Comparison of ENCODE assay signal across 8 mouse cellular contexts in the genomic region with DNA sequence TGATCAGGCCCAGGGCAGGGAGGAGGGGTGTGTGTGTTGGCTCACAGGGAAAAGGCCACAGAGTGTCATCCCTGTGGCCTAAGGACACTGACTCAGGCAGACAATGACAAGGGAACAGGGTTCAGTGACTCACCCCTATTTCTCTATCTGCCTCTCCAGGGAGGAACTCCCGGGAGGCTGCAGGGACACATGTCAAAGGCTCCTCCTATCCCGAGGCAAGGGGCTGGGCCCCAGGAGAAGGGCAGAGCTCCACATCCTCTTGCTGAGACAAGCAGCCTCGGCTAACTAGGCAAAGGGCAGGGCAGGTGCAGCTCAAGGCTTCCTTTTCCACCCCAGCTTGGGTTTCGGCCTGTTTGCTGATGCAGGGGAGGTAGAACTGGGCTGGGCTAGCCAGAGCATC. TPM values are rescaled to one million over a fixed set of nuclear protein-coding genes. Genes with fewer than 3 reads are reported as not detected.
DNase-seq lines count a peak whose midpoint lies in the region; ATAC-seq lines count a peak whose summit lies in the region.

No protein-coding gene starts in this region.

- H3K4me3 ChIP-seq in hindbrain, embryonic 11.5 days (ENCODE audit: low read depth, low read length), result no peak overlapping the region
- H3K4me3 ChIP-seq in hindbrain, embryonic 14.5 days (replicated peaks; ENCODE audit: low read length), result no peak overlapping the region
- no peak overlapping the region for H3K4me3 ChIP-seq in intestine, embryonic 14.5 days (ENCODE audit: low read depth, low read length)
- no peak overlapping the region for H3K4me3 ChIP-seq in forebrain, embryonic 16.5 days (replicated peaks; ENCODE audit: low read length)

- H3K27ac ChIP-seq in hindbrain, embryonic 11.5 days (ENCODE audit: low read depth, low read length), result no peak overlapping the region
- no peak overlapping the region for H3K27ac ChIP-seq in hindbrain, embryonic 14.5 days
- no peak overlapping the region for H3K27ac ChIP-seq in intestine, embryonic 14.5 days (ENCODE audit: low read depth)
- no peak overlapping the region for H3K27ac ChIP-seq in forebrain, embryonic 16.5 days (ENCODE audit: low read length)

- WGBS in hindbrain, embryonic 11.5 days, result 39% methylated on average over 4 of the region's 4 CpGs
- 34% methylated on average over 4 of the region's 4 CpGs for WGBS in hindbrain, embryonic 14.5 days
- 22% methylated on average over 4 of the region's 4 CpGs for WGBS in intestine, embryonic 14.5 days
- 50% methylated on average over 4 of the region's 4 CpGs for WGBS in forebrain, embryonic 16.5 days

- no peaks in the 10 kb centered on the region for H3K4me1 ChIP-seq in hindbrain, embryonic 11.5 days (replicated peaks; ENCODE audit: control insufficient read depth, insufficient read depth, low read length)
- H3K4me1 ChIP-seq in hindbrain, embryonic 14.5 days (replicated peaks; ENCODE audit: control insufficient read depth, insufficient read depth, low read length), result no peaks in the 10 kb centered on the region
- H3K4me1 ChIP-seq in intestine, embryonic 14.5 days (replicated peaks; ENCODE audit: control insufficient read depth, insufficient read depth, low read length), result no peaks in the 10 kb centered on the region
- H3K4me1 ChIP-seq in forebrain, embryonic 16.5 days (replicated peaks; ENCODE audit: control insufficient read depth, insufficient read depth, low read length), result peaks cover 3% of the 10 kb centered on the region; the same call in 1 of the 2 replicates

- no peak for DNase-seq in hindbrain, embryonic 11.5 days (ENCODE audit: low spot score)
- no peak for DNase-seq in hindbrain, embryonic 14.5 days (ENCODE audit: low spot score)
- DNase-seq in adrenal gland, adult 8-10 months, result peak; percentile 93
- DNase-seq in intestine, embryonic 14.5 days (ENCODE audit: low spot score), result no peak
- DNase-seq in lung, postnatal 36 days, result peak; percentile 56
- DNase-seq in left cerebral cortex, postnatal 14 days (ENCODE audit: low spot score in 2 of 2), result no peak
- DNase-seq in frontal cortex, postnatal 36 days (ENCODE audit: low spot score in 2 of 2), result no peak

- H3K27me3 ChIP-seq in hindbrain, embryonic 11.5 days (ENCODE audit: control insufficient read depth, insufficient read depth, low read length), result no peaks in the 10 kb centered on the region
- H3K27me3 ChIP-seq in hindbrain, embryonic 14.5 days (ENCODE audit: control insufficient read depth, insufficient read depth, low read length), result no peaks in the 10 kb centered on the region
- no peaks in the 10 kb centered on the region for H3K27me3 ChIP-seq in intestine, embryonic 14.5 days (replicated peaks; ENCODE audit: control insufficient read depth, insufficient read depth, low read length)
- H3K27me3 ChIP-seq in forebrain, embryonic 16.5 days (replicated peaks; ENCODE audit: control insufficient read depth, insufficient read depth, low read length), result no peaks in the 10 kb centered on the region

- H3K4me2 ChIP-seq in hindbrain, embryonic 11.5 days (replicated peaks; ENCODE audit: low read depth, low read length), result no peak overlapping the region
- no peak overlapping the region for H3K4me2 ChIP-seq in hindbrain, embryonic 14.5 days (replicated peaks)
- H3K4me2 ChIP-seq in intestine, embryonic 14.5 days (ENCODE audit: low read length), result no peak overlapping the region
- H3K4me2 ChIP-seq in forebrain, embryonic 16.5 days (ENCODE audit: low read length), result no peak overlapping the region

- peaks cover 3% of the 10 kb centered on the region; the same call in 1 of the 2 replicates for H3K36me3 ChIP-seq in hindbrain, embryonic 11.5 days (ENCODE audit: control insufficient read depth, insufficient read depth, low read length)
- peaks cover 31% of the 10 kb centered on the region for H3K36me3 ChIP-seq in hindbrain, embryonic 14.5 days (replicated peaks; ENCODE audit: control insufficient read depth, insufficient read depth)
- peaks cover 31% of the 10 kb centered on the region for H3K36me3 ChIP-seq in intestine, embryonic 14.5 days (ENCODE audit: control insufficient read depth, insufficient read depth, low read length)
- H3K36me3 ChIP-seq in forebrain, embryonic 16.5 days (ENCODE audit: control insufficient read depth, insufficient read depth), result peaks cover 5% of the 10 kb centered on the region; the same call in 1 of the 2 replicates

- no peak for ATAC-seq in hindbrain, embryonic 11.5 days (ENCODE audit: low FRiP score)
- no peak for ATAC-seq in hindbrain, embryonic 14.5 days (ENCODE audit: low FRiP score)
- ATAC-seq in intestine, embryonic 14.5 days (replicated peaks; ENCODE audit: low FRiP score, low TSS enrichment, low read depth), result peak; percentile 48
- no peak for ATAC-seq in forebrain, embryonic 16.5 days

- peak overlapping the region; percentile 11; the same call in 1 of the 2 replicates for H3K9ac ChIP-seq in hindbrain, embryonic 11.5 days (ENCODE audit: low read depth, low read length)
- no peak overlapping the region for H3K9ac ChIP-seq in hindbrain, embryonic 14.5 days
- no peak overlapping the region for H3K9ac ChIP-seq in intestine, embryonic 14.5 days (ENCODE audit: low read length)
- no peak overlapping the region for H3K9ac ChIP-seq in forebrain, embryonic 16.5 days (replicated peaks; ENCODE audit: low read depth, low read length)

- no peaks in the 10 kb centered on the region for H3K9me3 ChIP-seq in hindbrain, embryonic 11.5 days (ENCODE audit: control insufficient read depth, low read length)
- H3K9me3 ChIP-seq in hindbrain, embryonic 14.5 days (ENCODE audit: control insufficient read depth, low read length), result no peaks in the 10 kb centered on the region
- H3K9me3 ChIP-seq in intestine, embryonic 14.5 days (ENCODE audit: control insufficient read depth, low read length), result no peaks in the 10 kb centered on the region
- no peaks in the 10 kb centered on the region for H3K9me3 ChIP-seq in forebrain, embryonic 16.5 days (ENCODE audit: control insufficient read depth, low read length)

- intact Hi-C loops in left cerebral cortex, postnatal 14 days (cut with DNase I), result no loop called here

RNA-seq across cellular contexts. Expression of a gene that starts 12.9 kb away (rescaled TPM):
- 10.5 and 12.5 TPM in 2 replicates for polyA plus RNA-seq in hindbrain, embryonic 11.5 days (2014; fragmentation: Nextera tagmentation; extraction: Ambion mirVana)
- 13.4 and 14.9 TPM in 2 replicates for polyA plus RNA-seq in hindbrain, embryonic 14.5 days (2014; fragmentation: Nextera tagmentation; extraction: Ambion mirVana)
- total RNA-seq in adrenal gland, adult 8-10 months (2022), result 10 to 100 TPM; 63.9 to 97.0 (median 69.1) TPM
- polyA plus RNA-seq in intestine, embryonic 14.5 days (2014; fragmentation: Nextera tagmentation; extraction: Ambion mirVana), result 23.0 TPM in 2 replicates
- polyA plus RNA-seq in forebrain, embryonic 16.5 days (2015; fragmentation: Nextera tagmentation; extraction: Ambion mirVana), result 19.4 and 23.8 TPM in 2 replicates
- 10 to 100 TPM; 25.8 to 31.8 TPM for total RNA-seq in left cerebral cortex, postnatal 14 days (2021)

RNA-seq across cellular contexts. Expression of a gene that starts 26.0 kb away (rescaled TPM):
- polyA plus RNA-seq in hindbrain, embryonic 11.5 days (2014; fragmentation: Nextera tagmentation; extraction: Ambion mirVana), result 184 and 186 TPM in 2 replicates
- 117 and 130 TPM in 2 replicates for polyA plus RNA-seq in hindbrain, embryonic 14.5 days (2014; fragmentation: Nextera tagmentation; extraction: Ambion mirVana)
- 10 to 100 TPM; 44.2 to 61.3 (median 51.4) TPM for total RNA-seq in adrenal gland, adult 8-10 months (2022)
- 179 and 194 TPM in 2 replicates for polyA plus RNA-seq in intestine, embryonic 14.5 days (2014; fragmentation: Nextera tagmentation; extraction: Ambion mirVana)
- 130 and 132 TPM in 2 replicates for polyA plus RNA-seq in forebrain, embryonic 16.5 days (2015; fragmentation: Nextera tagmentation; extraction: Ambion mirVana)
- 10 to 100 TPM; 31.8 to 39.8 TPM for total RNA-seq in left cerebral cortex, postnatal 14 days (2021)

RNA-seq across cellular contexts. Expression of a gene that starts 26.4 kb away (rescaled TPM):
- polyA plus RNA-seq in hindbrain, embryonic 11.5 days (2014; fragmentation: Nextera tagmentation; extraction: Ambion mirVana), result 155 and 169 TPM in 2 replicates
- 252 and 281 TPM in 2 replicates for polyA plus RNA-seq in hindbrain, embryonic 14.5 days (2014; fragmentation: Nextera tagmentation; extraction: Ambion mirVana)
- total RNA-seq in adrenal gland, adult 8-10 months (2022), result 100 to 1,000 TPM; 297 to 630 (median 469) TPM
- polyA plus RNA-seq in intestine, embryonic 14.5 days (2014; fragmentation: Nextera tagmentation; extraction: Ambion mirVana), result 171 and 178 TPM in 2 replicates
- polyA plus RNA-seq in forebrain, embryonic 16.5 days (2015; fragmentation: Nextera tagmentation; extraction: Ambion mirVana), result 259 and 260 TPM in 2 replicates
- 100 to 1,000 TPM; 445 to 467 TPM for total RNA-seq in left cerebral cortex, postnatal 14 days (2021)

RNA-seq across cellular contexts. Expression of a gene that starts 43.5 kb away (rescaled TPM):
- polyA plus RNA-seq in hindbrain, embryonic 11.5 days (2014; fragmentation: Nextera tagmentation; extraction: Ambion mirVana), result 12.0 and 12.4 TPM in 2 replicates
- 16.8 and 18.7 TPM in 2 replicates for polyA plus RNA-seq in hindbrain, embryonic 14.5 days (2014; fragmentation: Nextera tagmentation; extraction: Ambion mirVana)
- 100 to 1,000 TPM in 3 of 4 experiments, 10 to 100 TPM in 1; 93.1 to 190 (median 160) TPM for total RNA-seq in adrenal gland, adult 8-10 months (2022)
- 17.7 and 21.0 TPM in 2 replicates for polyA plus RNA-seq in intestine, embryonic 14.5 days (2014; fragmentation: Nextera tagmentation; extraction: Ambion mirVana)
- 32.7 and 33.3 TPM in 2 replicates for polyA plus RNA-seq in forebrain, embryonic 16.5 days (2015; fragmentation: Nextera tagmentation; extraction: Ambion mirVana)
- total RNA-seq in left cerebral cortex, postnatal 14 days (2021), result 100 to 1,000 TPM; 188 to 210 TPM

Comparison
In these comparisons a context has a peak if more than half of its experiments do, and no peak if none do; other contexts are left out.
1. DNase-seq: peak in adrenal gland, adult 8-10 months (single experiment) and lung, postnatal 36 days (single experiment); none in hindbrain, embryonic 11.5 days (single experiment), hindbrain, embryonic 14.5 days (single experiment), intestine, embryonic 14.5 days (single experiment), left cerebral cortex, postnatal 14 days (0 of 2) and frontal cortex, postnatal 36 days (0 of 2).